Mouse (Mus musculus): Measurements from ENCODE around the gene Rgs9bp. TPM values are rescaled to one million over a fixed set of nuclear protein-coding genes. Genes with fewer than 3 reads are reported as not detected.
"Not testable (repeated sequence)": the region's sequence is repeated elsewhere in the genome, so short reads cannot be mapped to it uniquely, and the experiment has no call there.

Rgs9bp gene
- polyA plus RNA-seq, 1 experiment from 2014 or later, result 0.07 TPM

DNA sequence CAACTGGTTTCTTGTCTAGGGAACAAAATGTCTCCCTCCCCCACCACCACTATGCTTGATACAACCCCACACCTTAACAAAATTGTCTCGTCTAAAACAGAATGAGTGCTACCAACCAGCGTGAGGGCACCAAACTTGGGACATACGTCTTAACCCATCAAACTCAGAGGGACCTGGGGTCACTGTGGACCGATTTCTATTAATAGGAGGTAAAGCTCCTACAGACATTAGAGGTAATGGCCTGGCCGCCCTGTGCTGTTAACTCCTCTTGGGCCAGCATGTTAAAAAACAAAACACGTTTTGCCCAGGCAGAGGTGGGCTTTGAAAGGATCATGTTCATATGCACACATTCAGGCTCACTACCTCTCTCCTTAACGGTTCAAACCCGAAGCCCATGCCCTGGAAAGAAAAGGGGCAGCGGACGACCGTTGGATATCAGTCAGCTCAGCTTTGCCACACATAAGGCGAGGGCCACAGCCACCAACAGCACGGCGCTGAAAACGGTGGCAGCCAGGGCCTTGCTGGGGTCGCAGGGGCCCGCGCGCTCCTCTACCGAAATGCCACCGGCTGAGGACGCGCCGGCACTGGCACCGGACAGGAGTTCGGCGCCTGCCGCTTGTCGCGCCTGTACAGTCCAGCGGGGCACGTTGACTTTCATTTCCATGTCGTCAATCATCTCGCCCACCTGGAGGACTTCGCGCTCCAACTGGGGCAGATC, 1.2 kb downstream of the Rgs9bp start:
- DNase-seq (ENCODE audit: low spot score), result no peak

DNA sequence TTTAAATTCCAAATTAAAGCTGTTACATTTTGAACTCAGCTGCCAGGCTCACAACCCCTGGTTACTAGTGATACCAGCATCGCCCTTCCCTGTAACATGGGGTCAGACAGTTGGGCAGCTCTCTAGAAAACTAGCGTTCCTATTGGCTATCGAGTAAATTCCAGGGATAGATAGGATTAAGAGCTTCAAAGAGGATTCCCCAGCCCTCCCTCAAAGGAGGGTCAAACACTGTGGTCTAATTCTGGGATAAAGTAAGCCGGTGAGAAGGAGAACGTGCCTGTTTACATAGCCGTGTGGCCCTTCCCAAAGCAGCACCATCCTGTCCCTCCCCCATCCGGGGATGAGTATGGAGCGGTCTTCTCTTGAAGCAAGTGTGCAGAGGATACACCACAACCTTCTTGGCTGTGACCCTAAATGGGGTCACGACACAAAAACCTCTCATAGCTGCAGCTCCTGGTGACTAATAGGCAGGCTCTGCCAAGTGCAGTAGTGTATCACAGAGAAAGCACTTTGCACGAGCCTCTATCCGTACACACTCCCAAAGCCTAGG, 1.8 kb downstream of the Rgs9bp start:
- DNase-seq (ENCODE audit: low spot score), result no peak

DNA sequence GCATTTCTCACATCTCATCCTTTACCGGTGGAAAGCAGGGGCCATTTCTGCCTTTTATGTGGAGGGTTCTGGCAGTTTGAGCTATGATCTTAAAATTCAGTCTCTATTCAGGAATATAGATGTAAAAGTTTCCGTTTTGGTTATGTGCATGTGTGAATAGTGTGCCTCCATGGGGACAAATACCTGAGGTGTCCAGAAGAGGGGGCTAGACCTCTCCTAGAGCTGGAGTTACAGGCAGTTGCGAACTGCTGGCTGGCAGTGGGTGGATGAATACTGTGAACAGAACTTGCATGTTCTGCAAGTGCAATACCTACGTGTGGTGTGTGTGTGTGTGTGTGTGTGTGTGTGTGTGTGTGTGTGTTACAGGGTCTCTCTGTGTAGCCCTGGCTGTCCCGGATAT, 2.7 kb downstream of the Rgs9bp start:
- peak; percentile 22 for DNase-seq (ENCODE audit: low spot score)

DNA sequence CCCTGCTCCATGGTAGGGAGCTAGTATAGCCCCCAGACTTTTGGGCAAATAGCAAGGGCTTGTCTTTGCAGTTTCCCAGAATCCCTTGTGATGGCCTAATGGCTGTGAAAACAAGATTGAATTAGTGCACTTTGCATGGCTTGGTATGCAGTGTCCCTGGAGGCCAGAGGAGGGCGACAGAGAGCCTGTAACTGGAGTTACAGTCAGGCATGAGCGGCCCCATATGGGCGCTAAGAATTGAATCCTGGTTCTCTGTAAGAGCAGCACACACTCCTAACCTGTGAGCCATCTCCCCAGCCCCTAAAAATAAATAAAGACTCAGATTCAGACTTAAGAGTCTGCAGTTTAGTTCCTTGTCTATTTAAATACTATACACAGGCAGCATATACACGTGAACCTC, 5.5 kb downstream of the Rgs9bp start:
- DNase-seq (ENCODE audit: low spot score), result peak; percentile 54

DNA sequence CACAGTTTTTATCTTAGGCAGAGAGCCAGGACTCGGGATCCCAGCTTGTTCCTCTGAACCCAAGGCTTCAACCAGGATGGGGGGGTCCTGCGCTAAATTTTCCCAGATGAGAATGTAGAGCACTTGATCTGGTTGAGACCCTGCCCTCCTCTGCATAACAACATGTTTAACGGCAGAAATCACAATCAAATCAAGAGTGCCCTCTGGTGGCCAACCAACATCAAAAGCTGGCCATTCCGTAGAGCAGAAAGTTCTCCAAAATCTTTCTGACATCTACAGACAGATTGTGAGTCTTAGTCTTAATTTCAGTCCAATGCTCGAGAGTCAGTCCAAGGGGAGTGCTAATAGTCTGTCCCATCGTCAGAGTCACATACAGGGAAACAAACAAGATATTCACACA, 14.5 kb downstream of the Rgs9bp start:
- DNase-seq (ENCODE audit: low spot score), result not testable (repeated sequence)

DNA sequence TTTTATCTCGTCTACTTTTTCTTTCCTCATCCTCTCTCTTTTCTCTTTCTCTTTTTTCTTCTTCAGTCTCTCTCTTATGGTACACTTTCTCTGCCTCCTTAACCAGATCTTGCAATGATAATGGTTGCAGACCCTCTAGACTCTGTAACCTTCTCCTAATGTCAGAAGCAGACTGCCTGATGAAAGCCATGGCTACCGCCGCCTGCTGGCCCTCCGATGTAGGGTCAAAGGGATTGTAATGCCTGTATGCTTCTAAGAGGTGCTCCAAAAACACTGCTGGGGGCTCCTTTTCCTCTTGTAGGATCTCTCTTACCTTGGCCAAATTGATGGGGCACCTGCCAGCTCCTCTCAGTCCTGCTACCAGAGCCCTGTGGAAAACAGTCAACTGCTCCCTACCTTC, 15.7 kb downstream of the Rgs9bp start:
- not testable (repeated sequence) for DNase-seq (ENCODE audit: low spot score)

DNA sequence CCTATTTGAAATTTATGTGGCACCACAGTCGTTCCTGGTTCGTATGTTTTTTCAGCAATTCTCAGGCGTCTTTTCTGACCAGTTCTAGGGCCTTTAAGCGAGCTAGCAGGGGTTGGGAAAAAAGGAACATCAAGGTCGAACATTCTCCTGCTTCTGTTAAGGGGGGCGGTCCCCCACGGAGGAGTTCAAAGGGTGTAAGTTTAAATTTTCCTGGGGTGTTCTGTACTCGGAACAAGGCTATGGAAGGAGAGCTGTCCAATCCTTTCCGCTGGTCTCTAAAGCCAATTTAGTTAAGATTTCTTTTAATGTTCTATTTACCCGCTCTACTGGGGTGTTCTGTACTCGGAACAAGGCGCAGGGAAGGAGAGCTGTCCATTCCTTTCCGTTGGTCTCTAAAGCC, 19.4 kb downstream of the Rgs9bp start:
- not testable (repeated sequence) for DNase-seq (ENCODE audit: low spot score)

DNA sequence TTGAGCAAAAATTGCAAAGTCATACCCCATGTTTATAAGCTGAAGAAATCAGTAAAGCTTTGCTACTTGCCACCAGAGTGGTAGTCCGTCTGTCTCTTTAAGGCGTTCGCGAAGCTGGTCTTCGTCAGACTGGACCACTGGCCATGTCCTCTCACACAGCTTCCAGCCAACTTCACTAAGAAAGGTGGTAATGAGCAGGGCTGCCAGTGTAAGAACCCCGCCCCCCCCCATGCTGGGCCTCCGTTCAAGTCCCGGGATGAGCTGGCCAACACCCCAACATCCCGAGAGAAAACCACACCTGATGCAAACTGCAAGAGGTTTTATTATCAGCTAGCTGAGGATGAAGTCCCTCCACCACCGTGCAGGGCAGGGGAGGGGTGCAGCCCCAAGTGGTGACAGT, 20.5 kb downstream of the Rgs9bp start:
- DNase-seq (ENCODE audit: low spot score), result not testable (repeated sequence)

DNA sequence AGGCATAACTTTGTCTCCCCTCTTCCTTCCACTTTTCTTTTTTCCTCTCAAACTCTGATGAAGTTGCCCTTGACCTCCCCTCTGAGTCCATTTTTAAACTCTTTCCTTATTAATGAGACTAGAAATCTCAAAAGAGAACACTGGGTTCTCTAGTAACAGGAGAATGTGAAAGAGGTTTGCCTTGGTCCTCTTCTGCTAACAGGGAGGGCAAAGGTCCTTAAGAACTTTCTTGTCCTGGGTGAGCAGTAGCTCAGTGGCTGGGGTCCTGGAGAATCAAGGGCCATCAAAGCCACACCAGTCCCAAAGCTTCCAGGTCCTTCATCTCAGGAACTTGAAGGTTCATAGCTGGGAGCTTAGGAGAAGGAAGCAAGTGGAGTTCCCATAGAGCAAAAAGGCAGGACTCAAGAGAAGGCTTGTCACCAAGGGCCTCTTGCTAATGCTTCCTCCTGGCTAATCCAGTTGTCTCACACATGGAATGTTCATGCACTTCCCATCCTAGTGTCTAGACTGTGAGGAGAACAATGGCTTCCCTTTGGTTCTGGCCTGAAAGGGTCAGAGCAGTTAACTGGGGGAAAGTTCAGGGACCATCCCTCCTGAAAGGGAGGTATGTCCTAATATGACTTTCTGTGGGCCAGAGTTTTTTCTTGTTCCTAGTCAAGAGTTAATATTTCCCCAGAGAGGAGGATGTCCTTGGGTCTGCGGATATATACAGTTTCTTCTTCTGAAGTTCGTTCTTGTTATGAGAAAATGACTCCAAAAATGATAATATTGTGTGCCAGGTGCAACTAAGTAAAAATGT, 21.1 kb downstream of the Rgs9bp start:
- DNase-seq (ENCODE audit: low spot score), result no peak

DNA sequence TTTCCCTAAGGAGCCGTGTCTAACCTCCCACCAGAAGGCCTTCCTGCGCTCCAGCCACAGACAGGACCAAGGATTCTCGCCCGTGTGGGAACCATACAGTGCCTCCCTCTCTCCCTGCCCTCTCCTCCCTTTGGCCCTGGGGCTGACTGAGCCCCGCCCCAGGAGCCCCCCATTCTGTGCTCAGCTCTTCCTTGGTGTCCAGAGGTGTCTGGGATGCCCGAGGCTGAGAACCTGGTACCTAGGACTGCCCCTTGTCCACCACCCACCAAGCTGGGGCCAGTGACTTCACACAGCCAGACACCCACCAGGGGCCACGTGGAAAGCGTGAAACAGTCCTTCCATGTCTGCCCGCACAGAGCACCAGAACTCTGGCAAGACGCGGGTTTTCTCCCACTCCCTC, 22.3 kb downstream of the Rgs9bp start:
- no peak for DNase-seq (ENCODE audit: low spot score)

DNA sequence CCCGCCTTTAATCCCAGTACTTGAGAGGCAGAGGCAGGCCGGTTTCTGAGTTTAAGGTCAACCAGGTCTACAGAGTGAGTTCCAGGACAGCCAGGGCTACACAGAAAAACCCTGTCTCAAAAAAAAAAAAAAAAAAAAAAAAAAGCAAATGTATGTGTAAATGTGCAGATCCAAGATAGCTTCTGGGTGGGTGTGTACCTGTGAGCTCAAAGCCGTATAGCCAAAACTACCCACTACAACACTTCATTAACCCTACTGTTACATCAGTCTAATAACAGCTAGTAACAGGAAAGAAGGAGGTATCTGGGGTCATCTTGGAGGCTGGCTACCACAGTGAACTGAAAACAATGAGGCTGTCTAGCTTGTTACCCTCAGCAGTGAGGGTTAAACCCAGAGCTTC, 25.5 kb downstream of the Rgs9bp start:
- no peak for DNase-seq (ENCODE audit: low spot score)

DNA sequence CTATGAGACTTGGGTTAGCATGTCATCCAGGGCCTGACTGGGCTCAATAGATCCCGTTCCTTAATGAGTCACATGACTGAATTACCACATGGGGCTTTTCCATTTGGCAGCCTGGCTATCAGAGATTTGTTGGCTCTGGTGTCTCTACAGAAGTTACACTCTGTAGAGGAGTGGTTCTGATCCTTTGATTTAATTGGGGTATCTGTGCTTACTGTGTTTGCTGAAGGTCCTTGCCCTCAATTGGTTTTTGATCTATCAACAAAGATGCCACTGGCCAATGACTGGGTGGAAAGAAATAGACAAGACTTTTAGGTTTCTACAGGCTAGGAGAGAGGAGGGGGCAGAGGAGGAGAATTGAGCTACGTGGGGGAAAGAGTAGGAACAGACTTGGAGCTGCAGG, 26.7 kb downstream of the Rgs9bp start:
- no peak for DNase-seq (ENCODE audit: low spot score)

DNA sequence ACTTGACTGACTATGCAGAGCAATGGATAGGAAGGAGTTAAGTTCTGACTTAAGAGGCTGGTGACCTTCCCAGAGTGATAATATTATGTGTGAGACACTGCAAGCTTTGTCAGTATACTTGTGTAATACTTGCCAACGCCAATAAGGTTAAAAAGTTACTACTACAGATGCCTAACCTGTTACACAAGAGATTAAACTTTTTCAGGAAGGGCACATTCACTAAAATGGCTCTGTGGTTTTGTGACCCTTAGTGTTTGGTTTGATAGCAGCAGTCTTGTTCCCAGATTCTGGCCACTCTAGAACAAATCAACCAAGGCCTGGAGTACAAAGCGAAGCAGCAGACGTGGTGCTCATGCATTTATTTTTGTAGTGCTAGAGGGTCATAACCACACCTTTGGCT, 27.8 kb downstream of the Rgs9bp start:
- no peak for DNase-seq (ENCODE audit: low spot score)

DNA sequence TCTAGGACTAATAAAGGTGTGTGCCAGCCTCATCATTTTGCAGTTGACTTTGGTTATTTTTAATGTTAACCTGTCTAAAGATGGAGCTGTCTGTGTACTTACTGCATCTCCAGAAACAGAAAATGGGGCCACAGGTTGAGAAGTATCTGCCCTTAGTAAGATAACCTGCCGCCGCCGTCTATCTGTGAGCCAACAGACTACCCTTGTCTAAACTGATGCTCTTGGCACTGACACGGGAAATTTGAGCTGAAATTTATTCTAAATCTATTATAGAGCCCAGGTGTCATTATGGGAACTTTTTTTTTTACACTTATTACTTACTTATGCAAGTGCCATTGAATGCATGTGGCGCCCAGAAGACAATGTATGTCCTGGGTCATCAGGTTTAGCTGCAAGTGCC, 28.5 kb downstream of the Rgs9bp start:
- no peak for DNase-seq (ENCODE audit: low spot score)

DNA sequence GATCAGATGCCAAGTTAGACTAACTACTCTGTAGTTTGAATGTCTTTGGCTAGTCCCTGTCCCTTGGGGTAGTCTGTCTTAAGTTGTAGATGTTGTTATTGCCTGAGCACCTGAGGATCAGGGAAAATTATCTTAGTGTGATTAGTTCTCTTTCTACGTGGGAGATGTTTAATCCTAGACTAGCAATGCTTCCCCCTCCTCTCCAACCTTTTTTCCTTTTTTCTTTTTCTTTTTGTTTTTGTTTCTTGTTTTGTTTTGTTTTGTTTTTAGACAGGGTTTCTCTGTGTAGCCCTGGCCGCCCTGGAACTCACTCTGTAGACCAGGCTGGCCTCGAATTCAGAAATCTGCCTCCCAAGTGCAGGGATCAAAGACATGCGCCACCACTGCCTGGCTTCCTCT, 29.2 kb downstream of the Rgs9bp start, which contains the start of gene Nudt19:
Nudt19 (minus strand) TSS at position 100 of the 399 bp plus-strand sequence.
- DNase-seq (ENCODE audit: low spot score), result no peak

DNA sequence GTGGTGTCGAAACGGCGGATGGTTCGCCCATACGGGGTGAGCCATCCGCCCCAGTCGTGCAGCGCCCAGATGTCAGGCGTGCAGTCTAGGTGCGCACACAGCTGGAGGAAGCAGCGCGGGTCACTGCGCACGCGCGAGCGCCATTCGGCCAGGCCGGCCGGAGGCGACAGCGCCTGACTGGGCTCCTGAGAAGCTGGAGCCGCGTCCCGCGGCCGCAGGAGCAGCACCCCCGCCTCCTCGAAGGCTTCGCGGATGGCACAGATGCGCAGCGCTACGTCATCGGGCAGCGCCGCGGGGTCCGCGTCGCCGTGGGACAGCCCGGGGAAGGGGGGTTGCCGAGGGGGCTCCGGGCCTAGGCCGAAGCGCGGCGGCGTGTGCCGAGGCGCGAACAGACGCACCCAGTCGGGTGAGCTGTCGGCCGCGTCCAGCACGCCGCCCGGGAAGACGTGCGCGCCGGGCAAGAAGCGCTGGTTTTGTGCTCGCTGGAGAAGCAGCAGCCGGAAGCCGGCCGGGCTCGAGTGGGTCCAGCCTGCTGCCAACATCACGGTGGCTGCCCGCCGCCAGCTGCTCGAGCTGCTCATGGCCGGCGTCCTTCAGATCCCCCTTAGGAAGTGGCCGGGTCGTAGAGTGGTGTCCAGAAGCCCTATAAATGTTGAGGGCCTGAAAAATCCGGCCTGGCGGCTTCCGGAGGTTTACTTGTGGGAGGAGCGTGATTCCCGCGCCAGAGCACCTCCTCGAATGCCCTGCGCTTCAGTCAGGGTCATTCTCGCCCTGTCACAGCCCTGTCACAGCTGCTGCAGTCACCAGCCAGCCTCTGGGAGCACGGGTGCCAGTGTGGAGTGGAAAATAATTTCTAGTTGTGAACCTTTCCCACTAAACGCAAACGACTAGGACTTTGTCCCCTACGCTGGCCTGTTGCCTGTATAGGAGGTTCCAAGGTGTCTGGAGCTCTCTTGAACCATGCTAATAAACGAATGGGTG, 29.9 kb downstream of the Rgs9bp start:
- peak; percentile 87 for DNase-seq (ENCODE audit: low spot score)

DNA sequence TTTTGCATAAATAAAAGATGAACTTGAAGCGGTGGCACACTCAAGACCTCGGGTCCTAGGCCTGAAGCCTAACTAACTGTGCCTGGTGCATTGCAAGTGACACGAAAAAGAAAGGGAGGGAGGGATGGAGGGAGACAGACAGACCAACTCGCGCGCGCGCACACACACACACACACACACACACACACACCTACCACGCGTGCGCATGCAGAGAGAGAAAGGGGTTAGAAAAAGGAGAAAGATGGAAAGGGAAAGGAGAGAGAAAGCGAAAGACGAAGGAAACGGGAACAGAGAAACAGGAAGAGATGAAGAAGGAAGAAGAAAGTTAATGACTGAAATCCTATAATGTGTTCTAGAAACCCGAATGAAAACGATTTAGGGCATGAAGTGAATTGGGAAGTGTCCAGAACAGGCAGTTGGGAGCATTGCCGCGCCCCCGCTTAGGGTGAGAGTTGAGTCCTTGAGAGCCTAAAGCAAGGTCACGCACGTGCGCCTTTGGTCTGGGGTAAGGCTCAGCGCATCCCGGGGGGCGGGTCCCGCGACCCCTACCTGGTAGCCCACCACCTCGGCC, 30.7 kb downstream of the Rgs9bp start:
- peak; percentile 48 for DNase-seq (ENCODE audit: low spot score)

DNA sequence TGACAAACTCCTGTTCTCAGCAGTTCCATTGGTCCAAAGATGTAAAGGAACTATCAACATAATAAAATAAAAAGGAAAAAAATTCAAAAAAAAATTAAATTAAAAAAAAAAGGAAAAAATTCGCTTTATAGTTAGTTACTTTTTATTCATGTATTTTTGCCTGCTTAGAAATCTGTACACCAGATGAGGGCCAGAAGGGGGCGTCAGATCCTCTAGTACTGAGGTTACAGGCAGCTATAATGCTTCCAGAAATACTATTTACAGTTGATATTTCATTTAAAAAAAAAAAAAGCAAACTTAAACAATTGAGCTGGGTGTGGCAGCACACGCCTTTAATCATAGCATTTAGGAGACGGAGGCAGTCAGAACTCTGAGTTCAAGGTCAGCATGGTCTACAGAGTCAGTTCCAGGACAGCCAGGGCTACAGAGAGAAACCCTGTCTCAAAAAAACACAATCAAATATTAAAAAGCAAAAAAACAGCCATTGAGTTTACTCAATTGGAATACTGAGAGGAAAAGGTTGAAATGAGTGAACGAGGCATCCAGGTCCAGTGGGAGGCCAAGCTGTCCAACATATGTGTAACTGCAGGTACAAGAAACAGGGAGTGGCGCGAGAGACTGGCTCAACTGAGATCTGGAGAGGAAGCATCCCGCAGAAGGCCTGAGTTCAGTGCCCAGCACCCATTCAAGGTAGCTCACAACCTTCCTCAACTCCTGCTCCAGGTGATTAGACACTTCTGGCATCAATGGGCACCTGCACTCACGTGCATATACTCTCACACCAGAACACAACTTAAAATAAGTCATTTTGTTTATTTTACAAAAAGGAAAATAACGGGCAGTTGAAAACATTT, 31.4 kb downstream of the Rgs9bp start:
- DNase-seq (ENCODE audit: low spot score), result peak; percentile 53

DNA sequence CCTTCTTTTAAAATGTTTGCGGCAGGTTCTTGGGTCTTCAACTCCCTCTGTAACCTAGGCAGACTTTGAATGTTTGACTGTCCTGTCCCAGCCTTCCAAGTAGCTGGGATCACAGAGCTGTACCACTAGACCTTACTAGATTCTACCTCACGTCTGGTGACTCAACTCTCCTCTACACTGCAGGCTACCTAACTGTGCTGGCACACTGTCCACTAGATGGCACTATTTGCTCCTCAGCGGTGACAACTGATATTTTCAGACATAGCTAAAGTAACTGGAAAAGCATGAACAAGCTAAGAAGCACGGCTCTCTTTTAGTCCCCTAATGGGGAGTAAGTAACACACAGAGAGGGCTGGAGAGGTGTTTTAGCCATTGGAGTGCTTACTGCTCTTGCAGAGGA, 39.5 kb downstream of the Rgs9bp start:
- DNase-seq (ENCODE audit: low spot score), result peak; percentile 70

DNA sequence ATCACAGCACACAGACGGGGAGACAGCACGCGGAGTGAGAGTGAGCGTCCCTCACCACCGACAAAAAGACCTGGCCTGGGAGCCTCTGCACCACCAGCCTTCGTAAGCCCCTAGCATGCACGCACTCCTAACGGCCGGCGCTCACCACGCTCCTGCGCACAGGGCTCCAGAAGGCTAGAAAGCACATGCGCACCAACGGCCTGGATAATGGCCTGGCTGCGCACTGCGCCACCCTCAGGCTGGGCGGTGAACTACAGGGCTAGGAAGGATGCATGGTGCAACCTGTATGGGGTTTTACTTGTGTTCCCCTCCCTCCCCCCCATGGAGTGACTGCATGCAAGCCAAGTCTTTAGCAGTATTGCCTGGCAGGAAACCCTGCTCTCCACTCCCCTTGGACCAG, 47.8 kb downstream of the Rgs9bp start, which contains the start of gene Tdrd12:
Tdrd12 (minus strand) TSS at position 184 of the 400 bp plus-strand sequence.
- DNase-seq (ENCODE audit: low spot score), result no peak
